Mouse (Mus musculus): Measurements from ENCODE around the gene Prdm10. TPM values are rescaled to one million over a fixed set of nuclear protein-coding genes. Genes with fewer than 3 reads are reported as not detected.

Prdm10 gene
- total RNA-seq, 1 experiment from 2014 or later: 10.8 TPM

DNA sequence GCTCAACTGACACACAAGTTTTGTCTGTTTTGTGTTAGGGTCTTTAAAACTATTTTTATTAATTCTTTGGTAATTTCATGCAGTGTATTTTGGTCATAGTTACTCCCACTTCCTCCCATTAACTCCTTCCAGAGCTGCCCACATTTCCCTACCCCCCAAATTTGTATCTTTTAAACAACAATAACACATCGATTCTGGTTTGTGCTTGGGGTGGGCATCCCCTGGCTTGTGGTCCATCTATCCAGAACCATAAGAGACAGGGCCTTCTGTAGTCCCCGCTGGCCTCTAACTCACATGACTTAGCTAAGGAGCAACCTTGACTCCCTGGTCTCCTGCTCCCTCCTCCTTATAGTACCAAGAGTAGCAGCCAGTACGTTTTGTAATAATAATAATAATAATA is 50.5 kb downstream of the Prdm10 start:
- ATAC-seq (replicated peaks in 1 of 2; ENCODE audit: insufficient read depth in 1 of 2, low FRiP score in 2 of 2, low TSS enrichment in 1 of 2, low read depth in 1 of 2, poor library complexity in 2 of 2, severe bottlenecking in 2 of 2): no peak

DNA sequence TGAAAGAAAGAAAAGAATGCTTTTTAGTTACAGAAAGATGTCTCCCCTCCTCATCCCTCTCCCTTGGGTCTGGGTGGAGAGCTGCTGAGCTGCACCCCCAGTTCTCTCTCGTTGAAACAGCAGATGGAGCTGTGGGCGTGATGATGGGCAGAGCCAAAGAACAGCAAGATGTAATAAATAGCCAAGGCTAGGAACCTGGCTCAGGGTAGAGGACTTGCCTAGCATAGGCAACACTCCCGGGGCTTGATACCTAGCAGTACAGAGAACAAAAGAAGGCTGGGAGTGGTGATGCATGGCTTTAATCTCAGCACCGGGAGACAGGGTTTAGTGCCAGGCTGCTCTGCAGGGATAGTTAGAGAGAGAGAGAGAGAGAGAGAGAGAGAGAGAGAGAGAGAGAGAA is 50.9 kb downstream of the Prdm10 start:
- ATAC-seq (replicated peaks in 1 of 2; ENCODE audit: insufficient read depth in 1 of 2, low FRiP score in 2 of 2, low TSS enrichment in 1 of 2, low read depth in 1 of 2, poor library complexity in 2 of 2, severe bottlenecking in 2 of 2): no peak

DNA sequence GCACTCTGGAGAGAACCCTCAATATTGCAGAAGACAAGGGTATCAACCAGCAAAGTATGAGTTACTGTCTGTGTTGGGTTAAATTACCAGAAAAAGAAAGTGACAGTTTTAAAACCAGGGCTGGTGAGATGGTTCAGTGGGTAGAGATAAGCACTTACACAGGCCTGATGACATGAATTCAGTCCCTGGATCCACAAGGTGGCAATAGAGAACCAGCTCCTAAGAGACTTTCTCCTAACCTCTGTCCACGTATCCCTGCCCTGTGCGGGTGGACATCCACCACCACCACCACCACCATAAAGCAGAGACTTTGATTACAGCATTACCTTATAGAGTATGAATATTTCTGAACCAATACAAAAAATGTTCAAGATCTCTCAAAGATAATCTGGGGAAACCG is 51.6 kb downstream of the Prdm10 start:
- ATAC-seq (replicated peaks in 1 of 2; ENCODE audit: insufficient read depth in 1 of 2, low FRiP score in 2 of 2, low TSS enrichment in 1 of 2, low read depth in 1 of 2, poor library complexity in 2 of 2, severe bottlenecking in 2 of 2): peak in 1 of 2 experiments; percentile 62; a peak in 1 of 4 replicates

DNA sequence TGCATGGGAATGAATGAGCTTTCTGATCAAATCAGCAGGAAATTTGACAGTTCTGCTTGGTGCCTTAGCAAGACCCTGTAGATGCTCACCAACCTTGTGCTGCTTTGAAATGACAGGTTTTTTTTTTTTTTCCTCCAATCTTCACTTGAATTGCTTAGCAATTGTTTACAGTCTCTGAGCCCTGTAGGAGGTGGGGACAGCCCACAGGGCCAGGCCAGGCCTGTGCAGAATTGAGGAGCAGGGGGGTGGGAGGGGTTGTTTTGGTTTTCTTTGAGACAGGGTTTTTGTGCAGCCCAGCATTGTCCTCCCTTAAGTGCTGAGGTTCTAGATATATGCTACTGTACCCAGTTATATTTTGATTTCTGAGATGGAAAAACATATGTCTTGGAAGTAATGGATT is 52.5 kb downstream of the Prdm10 start:
- ATAC-seq (replicated peaks in 1 of 2; ENCODE audit: insufficient read depth in 1 of 2, low FRiP score in 2 of 2, low TSS enrichment in 1 of 2, low read depth in 1 of 2, poor library complexity in 2 of 2, severe bottlenecking in 2 of 2): no peak

DNA sequence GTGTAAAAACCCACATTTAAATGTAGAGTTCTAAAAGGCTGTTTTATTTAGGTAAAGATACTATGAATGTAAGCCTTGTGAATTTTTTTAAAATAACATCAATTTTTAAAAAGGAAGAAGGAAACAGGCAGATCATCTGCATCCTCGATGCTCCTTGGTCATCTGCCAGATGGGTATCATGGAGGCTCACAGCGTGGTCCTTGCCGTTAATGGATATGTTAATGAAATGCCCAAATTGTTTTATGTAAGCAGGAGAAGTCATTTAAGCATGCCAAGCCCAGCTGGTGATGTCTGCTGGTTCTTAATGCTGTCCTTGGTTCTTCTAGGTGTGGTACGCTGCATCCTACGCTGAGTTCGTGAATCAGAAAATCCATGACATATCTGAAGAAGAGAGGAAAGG is 54.7 kb downstream of the Prdm10 start:
- no peak for ATAC-seq (replicated peaks in 1 of 2; ENCODE audit: insufficient read depth in 1 of 2, low FRiP score in 2 of 2, low TSS enrichment in 1 of 2, low read depth in 1 of 2, poor library complexity in 2 of 2, severe bottlenecking in 2 of 2)

DNA sequence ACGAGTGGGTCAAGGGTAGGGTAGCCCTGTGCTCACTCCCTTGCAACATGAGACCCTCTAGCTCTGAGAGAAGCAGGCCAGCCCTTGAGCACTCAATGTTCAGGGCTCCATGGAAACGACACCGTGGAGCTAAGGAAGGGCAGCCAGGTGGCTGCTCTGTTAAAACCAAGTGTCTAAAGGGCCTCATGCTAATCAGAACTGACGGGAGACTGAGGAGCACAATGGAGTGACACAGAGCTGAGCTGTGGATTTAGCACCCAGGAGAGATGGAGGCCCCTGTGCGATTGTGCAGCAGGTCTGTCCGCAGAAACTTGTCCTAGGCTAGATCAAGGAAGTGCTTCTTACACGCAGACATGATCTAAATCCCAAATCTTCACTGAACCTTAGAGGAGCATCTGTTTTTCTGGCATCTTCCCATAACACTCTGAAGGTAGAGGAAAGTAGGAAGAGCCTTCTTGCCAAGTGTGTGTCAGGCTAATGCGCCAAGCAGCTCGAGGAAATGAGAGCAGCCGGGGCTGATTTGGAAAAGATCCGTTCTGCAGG is 64.0 kb downstream of the Prdm10 start:
- no peak for ATAC-seq (replicated peaks in 1 of 2; ENCODE audit: insufficient read depth in 1 of 2, low FRiP score in 2 of 2, low TSS enrichment in 1 of 2, low read depth in 1 of 2, poor library complexity in 2 of 2, severe bottlenecking in 2 of 2)

DNA sequence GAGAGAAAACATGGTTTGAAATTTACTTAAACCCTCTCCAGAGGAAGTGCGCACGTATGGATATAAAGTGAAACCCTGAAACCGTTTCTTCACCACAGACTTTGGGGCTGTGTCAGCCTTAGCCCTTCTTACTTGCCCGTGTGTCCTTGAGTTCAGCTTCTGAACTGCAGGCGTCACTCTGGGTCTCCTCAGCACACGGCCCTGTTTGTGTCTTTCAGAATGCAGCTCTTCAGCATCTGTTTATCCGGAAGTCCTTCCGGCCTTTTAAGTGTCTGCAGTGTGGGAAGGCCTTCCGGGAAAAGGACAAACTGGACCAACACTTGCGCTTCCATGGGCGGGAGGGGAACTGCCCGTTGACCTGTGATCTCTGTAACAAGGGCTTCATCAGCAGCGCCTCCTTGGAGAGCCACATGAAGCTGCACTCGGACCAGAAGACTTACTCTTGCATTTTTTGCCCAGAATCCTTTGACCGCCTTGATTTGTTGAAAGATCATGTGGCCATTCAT is 66.3 kb downstream of the Prdm10 start:
- ATAC-seq (replicated peaks in 1 of 2; ENCODE audit: insufficient read depth in 1 of 2, low FRiP score in 2 of 2, low TSS enrichment in 1 of 2, low read depth in 1 of 2, poor library complexity in 2 of 2, severe bottlenecking in 2 of 2): no peak

DNA sequence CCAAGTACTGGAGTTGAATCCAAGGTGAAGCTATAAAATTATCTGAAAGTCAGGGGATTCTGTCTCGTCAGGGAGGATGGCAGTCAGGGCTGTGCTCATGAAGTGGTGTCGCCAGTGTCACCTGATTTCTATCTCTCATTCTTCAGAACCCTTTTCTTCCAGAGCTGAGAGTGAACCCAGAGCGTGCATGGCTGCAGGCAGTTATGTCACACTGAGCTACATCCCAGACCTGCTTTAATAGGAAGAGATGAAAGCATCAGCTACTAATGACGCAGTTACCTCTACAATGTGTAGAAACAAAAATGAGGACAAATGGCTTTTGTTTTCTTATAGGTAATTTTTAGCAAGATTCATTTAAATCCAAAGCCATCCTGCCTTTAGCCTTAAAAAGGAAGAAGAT is 68.1 kb downstream of the Prdm10 start:
- ATAC-seq (replicated peaks in 1 of 2; ENCODE audit: insufficient read depth in 1 of 2, low FRiP score in 2 of 2, low TSS enrichment in 1 of 2, low read depth in 1 of 2, poor library complexity in 2 of 2, severe bottlenecking in 2 of 2): no peak

DNA sequence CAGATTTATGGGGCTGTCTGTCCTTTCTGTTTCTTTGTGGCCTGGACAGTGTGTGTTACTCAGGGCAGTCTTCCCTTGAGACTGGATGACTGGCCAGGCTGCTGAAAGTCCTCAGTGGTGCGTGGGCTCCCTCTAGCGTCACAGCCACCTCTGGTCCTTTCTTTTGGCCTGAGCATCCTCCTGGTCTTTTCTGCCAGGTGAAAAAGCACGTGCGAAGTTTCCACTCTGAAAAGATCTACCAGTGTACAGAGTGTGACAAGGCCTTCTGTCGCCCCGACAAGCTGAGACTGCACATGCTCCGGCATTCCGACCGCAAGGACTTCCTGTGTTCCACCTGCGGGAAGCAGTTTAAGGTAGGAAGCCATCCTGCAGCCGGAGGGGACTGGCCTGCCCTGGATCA is 68.6 kb downstream of the Prdm10 start:
- peak; percentile 80 to 83 for ATAC-seq (replicated peaks in 1 of 2; ENCODE audit: insufficient read depth in 1 of 2, low FRiP score in 2 of 2, low TSS enrichment in 1 of 2, low read depth in 1 of 2, poor library complexity in 2 of 2, severe bottlenecking in 2 of 2)

DNA sequence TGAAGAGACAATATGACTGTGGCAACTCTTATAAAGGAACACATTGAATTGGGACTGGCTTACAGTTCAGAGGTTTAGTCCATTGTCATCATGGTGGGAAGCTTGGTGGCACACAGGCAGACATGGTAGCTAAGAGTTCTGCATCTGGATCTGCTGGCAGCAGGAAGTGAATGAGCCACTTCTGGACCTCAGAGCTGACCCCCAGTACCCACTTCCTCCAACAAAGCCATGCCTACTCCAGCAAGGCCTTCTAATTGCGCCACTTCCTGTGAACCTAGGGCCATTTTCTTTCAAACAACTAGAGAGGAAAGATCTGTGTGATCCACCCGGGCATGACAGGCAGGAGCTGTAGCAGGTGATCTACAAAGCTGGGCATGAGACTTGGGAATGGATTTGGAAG is 72.4 kb downstream of the Prdm10 start:
- no peak for ATAC-seq (replicated peaks in 1 of 2; ENCODE audit: insufficient read depth in 1 of 2, low FRiP score in 2 of 2, low TSS enrichment in 1 of 2, low read depth in 1 of 2, poor library complexity in 2 of 2, severe bottlenecking in 2 of 2)

DNA sequence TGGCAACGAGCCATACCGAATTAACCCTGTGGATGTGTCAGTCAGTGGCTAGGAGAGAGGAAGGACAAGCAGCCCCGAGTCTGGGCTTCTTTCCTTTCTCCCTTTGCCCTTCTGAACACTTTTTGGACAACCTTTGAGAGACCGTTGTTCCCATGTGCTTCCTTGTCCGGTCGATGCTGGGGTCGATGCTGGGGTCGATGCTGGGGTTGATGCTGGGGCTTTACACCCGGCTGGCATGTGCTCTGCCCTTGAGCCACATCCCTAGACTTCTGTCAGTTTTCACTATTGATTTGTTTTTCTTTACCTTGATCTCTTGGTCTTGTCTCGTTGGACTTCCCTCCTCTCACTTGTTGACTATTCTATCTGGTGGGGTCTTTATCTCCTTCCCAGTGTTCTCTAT is 73.2 kb downstream of the Prdm10 start:
- ATAC-seq (replicated peaks in 1 of 2; ENCODE audit: insufficient read depth in 1 of 2, low FRiP score in 2 of 2, low TSS enrichment in 1 of 2, low read depth in 1 of 2, poor library complexity in 2 of 2, severe bottlenecking in 2 of 2): no peak

DNA sequence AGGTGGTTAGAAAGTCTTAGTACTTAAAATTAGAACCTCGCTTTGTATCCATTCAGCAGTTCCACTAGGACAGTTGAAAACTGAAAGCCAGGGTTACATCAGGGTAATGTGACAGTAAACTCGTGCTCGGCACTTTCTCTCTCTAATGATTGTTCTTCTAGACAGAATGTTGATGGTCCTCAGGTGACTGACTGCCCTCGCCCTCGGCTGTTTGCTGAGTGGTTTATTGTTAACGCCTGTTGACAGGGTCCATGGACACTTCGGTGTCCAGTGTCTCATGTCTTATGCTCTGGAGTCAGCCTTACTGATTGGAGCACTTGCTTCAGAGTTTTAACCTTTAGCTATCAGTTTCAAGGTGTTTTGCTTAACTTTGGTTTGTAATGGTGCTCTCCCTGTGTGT is 73.7 kb downstream of the Prdm10 start:
- ATAC-seq (replicated peaks in 1 of 2; ENCODE audit: insufficient read depth in 1 of 2, low FRiP score in 2 of 2, low TSS enrichment in 1 of 2, low read depth in 1 of 2, poor library complexity in 2 of 2, severe bottlenecking in 2 of 2): no peak

DNA sequence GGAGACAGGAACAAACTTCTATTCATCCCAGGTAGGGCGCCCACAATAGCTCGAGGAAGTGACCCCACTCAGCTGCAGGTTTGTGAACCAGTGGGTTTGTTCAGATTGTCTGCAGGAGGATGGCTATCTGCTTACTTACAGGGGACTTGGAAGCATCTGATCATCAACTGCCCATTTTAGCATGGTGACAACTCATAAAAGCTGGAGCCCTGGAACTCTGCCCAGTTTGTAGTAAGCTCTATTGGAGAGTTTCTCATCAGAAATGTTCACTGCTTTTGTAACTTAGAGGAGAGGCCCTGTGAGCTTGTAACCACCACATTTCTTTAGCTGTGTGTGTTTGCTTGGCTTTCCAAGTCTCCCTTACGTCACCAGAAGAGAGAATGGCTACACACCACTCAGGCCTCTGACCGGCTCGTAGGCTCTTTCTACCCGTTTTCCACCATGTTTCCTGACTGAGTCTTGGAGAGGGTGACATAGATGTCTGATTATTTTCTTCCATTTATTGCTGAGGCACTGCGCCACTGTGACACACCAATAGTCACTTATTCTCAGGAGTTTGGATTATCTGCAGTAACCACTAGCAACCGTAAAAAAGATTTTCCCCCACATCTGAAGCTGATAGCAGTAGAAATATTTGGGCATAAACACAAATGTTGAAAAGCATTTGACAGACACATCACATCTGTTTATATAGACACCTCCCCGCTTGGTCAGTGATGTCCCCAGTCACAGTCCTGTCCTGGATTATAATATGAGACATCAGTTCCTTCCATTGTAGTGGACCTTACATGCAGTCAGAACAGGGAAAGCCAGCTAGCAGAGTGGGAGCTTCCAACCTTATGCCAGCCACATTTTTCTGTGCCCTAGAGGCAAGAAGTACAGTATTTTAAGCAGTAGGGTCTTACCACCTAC is 83.6 kb downstream of the Prdm10 start:
- no peak for ATAC-seq (replicated peaks in 1 of 2; ENCODE audit: insufficient read depth in 1 of 2, low FRiP score in 2 of 2, low TSS enrichment in 1 of 2, low read depth in 1 of 2, poor library complexity in 2 of 2, severe bottlenecking in 2 of 2)

DNA sequence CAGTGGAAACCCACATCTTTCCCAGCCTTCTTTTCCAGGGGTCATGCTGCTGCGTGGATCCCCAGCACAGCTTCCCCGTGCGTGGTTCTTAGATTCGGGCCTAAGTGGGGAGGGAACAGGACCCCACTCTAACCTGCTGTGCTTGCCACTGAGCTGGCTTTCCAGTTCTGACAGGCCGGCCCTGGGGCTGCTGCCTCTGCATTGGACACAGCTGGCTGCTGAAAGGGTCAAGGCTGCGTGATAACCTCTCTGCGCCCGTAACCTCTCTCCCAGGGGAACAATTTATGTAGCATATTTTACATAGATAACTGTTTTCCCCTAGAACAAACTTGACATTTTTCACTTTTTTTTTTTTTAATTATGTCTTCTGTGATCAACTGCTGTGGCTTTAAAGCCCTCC is 84.7 kb downstream of the Prdm10 start:
- ATAC-seq (replicated peaks in 1 of 2; ENCODE audit: insufficient read depth in 1 of 2, low FRiP score in 2 of 2, low TSS enrichment in 1 of 2, low read depth in 1 of 2, poor library complexity in 2 of 2, severe bottlenecking in 2 of 2): no peak

DNA sequence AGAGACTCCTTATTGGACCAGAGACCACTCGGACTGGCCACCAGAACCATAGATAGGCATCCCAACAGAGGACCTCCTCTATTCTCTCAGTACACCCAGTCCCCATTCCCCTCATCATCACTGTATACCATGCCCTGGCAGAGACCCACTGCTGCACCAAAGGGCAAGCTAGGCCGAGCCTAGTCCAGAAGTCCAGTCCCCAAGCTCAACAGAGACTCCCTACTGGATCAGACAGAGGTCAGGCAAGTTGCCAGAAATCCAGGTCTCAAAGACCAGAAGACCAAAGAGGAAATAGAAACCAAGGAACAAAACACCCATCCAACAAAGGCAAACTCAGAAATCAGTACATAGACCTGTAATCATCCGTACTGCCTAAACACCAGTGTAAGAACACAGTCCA is 91.4 kb downstream of the Prdm10 start:
- ATAC-seq (replicated peaks in 1 of 2; ENCODE audit: insufficient read depth in 1 of 2, low FRiP score in 2 of 2, low TSS enrichment in 1 of 2, low read depth in 1 of 2, poor library complexity in 2 of 2, severe bottlenecking in 2 of 2): no peak

DNA sequence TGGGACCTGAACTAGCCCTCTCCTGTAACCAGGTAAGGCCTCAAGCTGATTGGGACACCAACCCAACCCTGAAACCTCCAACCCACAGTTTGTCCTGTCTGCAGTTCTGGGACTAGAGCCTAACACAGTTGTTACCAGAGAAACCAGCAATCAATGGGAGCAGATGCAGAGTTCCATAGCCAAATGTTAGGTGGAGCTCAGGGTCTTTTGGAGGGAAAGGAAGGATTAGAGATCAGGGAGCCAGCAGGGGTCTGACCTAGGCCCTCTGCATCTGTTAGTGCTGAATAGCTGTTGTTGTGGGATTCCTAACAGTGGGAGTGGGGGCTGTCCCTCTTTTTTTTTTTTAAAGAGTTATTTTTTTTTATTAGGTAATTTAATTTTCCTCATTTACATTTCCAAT is 96.3 kb downstream of the Prdm10 start:
- no peak for ATAC-seq (replicated peaks in 1 of 2; ENCODE audit: insufficient read depth in 1 of 2, low FRiP score in 2 of 2, low TSS enrichment in 1 of 2, low read depth in 1 of 2, poor library complexity in 2 of 2, severe bottlenecking in 2 of 2)

DNA sequence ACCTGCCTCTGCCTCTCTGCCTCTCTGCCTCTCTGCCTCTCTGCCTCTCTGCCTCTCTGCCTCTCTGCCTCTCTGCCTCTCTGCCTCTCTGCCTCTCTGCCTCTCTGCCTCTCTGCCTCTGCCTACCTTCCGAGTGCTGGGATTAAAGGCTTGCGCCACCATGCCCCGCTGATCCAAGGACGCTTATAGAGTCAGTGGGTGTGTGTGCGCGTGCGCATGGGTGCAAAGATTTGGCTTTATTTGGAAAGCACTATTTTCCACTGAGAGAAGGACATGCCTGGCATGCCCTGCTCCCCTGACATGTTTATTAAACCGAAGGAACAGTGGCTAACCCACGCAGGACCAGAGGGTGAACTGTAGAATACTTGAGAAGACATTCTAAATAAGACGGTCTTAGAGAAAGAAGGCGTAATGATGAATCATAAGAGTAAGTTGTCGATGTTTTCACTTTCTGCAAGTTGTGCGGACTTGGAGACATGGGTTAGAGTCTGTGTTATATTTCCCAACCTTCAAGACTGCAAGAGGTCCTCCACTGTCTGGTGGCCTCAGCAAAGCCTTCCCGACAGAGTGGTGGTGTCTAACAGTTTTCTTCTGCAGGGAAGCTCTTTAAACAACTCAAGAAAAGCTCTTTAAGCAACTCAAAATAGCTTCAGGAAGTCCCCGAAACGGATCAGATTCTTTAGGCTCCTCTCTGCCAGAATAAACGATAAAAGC is 104.6 kb downstream of the Prdm10 start:
- ATAC-seq (replicated peaks in 1 of 2; ENCODE audit: insufficient read depth in 1 of 2, low FRiP score in 2 of 2, low TSS enrichment in 1 of 2, low read depth in 1 of 2, poor library complexity in 2 of 2, severe bottlenecking in 2 of 2): no peak

DNA sequence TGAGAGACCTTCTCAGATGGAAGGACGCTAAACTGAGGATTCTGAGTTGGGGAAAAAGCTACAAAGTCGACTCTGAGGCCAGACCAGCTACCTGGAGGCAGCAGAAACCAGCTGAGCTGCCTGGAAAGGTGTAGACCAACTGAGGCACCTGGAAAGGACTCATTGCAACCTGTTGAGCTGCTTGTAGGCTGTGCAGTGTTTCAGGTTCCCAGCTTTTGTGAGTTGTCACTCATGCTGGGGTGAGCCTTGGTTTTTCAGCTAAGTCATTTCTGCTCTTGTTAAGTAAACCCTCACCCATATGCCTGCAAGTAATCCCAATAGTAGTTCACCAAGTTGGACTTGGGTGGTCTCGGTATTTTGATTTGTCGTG is 105.1 kb downstream of the Prdm10 start:
- peak; percentile 8 to 14; a peak in 1 of 4 replicates for ATAC-seq (replicated peaks in 1 of 2; ENCODE audit: insufficient read depth in 1 of 2, low FRiP score in 2 of 2, low TSS enrichment in 1 of 2, low read depth in 1 of 2, poor library complexity in 2 of 2, severe bottlenecking in 2 of 2)
